Mouse (Mus musculus): ENCODE data around the gene Adamts18.
"Not testable (repeated sequence)": the region's sequence is repeated elsewhere in the genome, so short reads cannot be mapped to it uniquely, and the experiment has no call there.

Adamts18 gene

DNA sequence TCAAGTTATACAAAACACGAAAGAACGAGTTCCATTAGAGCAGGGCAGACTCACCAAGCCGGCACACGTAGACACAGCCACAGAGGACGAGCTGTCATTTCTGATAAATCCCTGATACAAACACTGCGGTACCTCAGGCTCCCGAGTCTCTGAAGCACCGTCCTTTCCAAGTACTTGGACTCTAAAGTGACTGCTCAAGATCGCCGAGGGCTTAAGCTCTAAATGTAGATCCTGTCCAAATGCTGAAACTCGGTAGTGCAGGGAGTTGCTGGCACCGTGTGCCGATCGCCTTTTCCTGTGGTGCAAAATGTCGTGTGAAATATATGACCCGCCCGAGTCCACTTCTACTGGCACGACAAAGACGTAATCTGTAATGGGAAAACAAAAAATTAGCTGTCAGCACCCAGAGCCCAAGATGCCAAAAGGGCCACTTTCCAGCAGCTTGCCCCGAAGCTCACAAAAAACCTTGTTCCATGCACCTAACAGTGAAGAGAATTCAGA, 3.7 kb downstream of the Adamts18 start:
- DNase-seq (ENCODE audit: extremely low read depth, insufficient read length, low spot score): no peak

DNA sequence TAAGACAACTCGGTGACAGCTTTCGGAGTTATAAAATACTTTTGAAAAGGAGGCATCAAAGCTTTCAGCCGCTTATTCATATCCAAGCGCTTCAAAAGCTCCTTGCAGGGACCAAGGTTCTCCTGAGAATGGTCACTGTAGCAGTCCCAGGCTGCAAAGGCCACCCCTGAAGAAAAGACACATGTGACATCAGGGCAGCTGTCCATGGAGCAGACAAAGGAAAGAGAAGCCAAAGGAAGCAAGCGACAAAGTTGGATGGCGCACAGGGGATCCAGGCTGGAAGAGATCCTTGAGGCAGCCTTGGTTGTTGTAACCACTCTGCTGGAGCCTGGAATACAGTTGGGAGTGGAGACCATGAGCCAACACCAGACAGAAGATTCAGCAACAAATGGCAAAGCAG, 10.3 kb downstream of the Adamts18 start:
- no peak for DNase-seq (ENCODE audit: extremely low read depth, insufficient read length, low spot score)

DNA sequence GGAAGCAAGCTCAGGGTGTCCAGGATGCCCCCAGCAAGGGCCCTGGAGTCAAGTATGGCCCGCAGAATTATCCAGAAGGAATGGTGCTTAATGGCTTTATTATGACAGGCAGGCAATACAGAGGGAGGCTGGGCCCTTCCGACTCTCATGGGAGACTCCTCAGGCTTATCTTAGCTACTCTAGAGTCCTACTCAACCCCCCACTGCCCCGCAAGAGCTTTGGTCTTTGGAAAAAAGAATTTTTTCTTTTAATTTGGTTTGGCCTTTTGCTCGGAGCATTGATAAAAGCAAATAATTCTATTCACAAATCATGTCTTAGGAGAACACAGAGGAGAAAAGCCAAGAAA, 11.0 kb downstream of the Adamts18 start:
- no peak for DNase-seq (ENCODE audit: extremely low read depth, insufficient read length, low spot score)

GRCm38 (mm10) chr8:113836892-113837569, 11.5 kb downstream of the Adamts18 start:
- DNase-seq (ENCODE audit: extremely low read depth, insufficient read length, low spot score): no peak

- no peak for DNase-seq (ENCODE audit: extremely low read depth, insufficient read length, low spot score)
Measured at GRCm38 (mm10) chr8:113833644-113834043, 14.9 kb downstream of the Adamts18 start.

GRCm38 (mm10) chr8:113827270-113827669, 21.3 kb downstream of the Adamts18 start:
- no peak for DNase-seq (ENCODE audit: extremely low read depth, insufficient read length, low spot score)

DNA sequence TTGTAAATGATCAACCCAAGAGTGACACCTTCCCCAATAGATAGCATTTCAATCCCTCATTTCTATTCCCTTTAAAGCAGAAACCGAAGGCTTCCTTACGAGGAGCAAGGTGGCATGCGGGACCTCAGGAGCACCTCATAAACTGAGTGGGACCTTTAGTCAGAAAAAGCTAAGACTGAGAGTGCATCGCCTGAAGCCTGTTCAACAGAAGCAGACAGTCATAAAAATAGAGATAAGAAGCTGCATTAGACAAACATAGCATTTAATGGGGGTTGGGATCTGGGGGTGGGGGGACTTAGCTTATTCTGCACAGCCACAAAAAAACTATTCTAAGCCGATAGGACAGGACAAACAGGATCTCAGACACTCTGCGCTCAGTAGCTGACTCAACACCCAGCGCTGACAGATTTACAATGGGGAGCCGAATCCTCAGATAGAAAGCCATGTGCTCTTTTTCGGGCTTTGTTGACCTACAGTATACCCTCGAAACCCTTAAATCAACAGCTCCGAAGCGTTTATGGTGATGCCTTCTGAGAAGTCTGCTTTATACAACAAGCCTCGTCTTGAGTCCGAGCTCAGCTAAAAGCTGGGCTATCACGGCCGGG, 27.5 kb downstream of the Adamts18 start:
- DNase-seq (ENCODE audit: extremely low read depth, insufficient read length, low spot score): no peak

GRCm38 (mm10) chr8:113813966-113814365, 34.6 kb downstream of the Adamts18 start:
- no peak for DNase-seq (ENCODE audit: extremely low read depth, insufficient read length, low spot score)

GRCm38 (mm10) chr8:113811521-113811920, 37.0 kb downstream of the Adamts18 start:
- DNase-seq (ENCODE audit: extremely low read depth, insufficient read length, low spot score): no peak

GRCm38 (mm10) chr8:113809929-113810328, 38.6 kb downstream of the Adamts18 start:
- no peak for DNase-seq (ENCODE audit: extremely low read depth, insufficient read length, low spot score)

- no peak for DNase-seq (ENCODE audit: extremely low read depth, insufficient read length, low spot score)
Measured at GRCm38 (mm10) chr8:113803830-113804611, 44.5 kb downstream of the Adamts18 start.

GRCm38 (mm10) chr8:113801551-113801950, 47.0 kb downstream of the Adamts18 start:
- DNase-seq (ENCODE audit: extremely low read depth, insufficient read length, low spot score): no peak

- not testable (repeated sequence) for DNase-seq (ENCODE audit: extremely low read depth, insufficient read length, low spot score)
Measured at GRCm38 (mm10) chr8:113800556-113800955, 48.0 kb downstream of the Adamts18 start.

DNA sequence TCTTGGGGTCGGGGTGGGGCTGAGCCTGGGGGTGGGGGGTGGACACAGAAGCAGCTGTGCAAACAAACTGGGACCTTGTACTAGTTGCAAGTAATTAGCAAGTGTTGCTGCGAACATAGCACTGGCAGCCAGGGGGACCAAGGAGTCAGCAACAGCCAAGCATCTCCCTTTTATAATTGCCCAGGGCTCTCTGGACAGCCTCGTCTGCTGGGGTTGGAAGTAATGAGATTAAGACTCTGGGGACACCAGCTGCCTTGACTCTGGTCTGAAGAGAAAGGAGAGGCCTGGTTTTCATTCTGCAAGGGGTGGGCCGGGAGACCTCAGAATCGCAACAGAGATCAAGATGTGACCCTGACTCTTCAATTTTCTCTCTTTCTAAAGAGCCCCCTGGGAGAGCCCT, 49.0 kb downstream of the Adamts18 start:
- DNase-seq (ENCODE audit: extremely low read depth, insufficient read length, low spot score): no peak

DNA sequence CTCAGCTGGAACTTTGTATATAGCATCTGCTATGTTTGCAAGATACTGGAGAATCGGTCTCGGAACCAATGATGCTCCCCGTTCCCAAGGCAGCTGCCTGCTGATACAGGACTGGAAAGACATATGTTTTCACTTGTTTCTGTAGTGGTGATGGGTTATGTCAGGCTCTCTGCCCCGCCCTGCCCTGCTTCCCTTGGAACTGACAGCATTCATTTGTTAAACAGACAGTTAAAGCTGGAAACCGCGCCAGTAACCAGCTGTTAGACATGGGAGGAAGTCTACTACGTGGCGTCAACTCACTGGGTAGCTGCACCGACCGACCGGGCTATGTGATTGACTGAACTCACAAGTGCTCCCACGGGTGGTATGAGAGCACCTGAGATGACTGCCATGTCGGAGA, 56.7 kb downstream of the Adamts18 start:
- DNase-seq (ENCODE audit: extremely low read depth, insufficient read length, low spot score): no peak

GRCm38 (mm10) chr8:113791061-113791460, 57.5 kb downstream of the Adamts18 start:
- DNase-seq (ENCODE audit: extremely low read depth, insufficient read length, low spot score): no peak

GRCm38 (mm10) chr8:113783711-113784110, 64.8 kb downstream of the Adamts18 start:
- no peak for DNase-seq (ENCODE audit: extremely low read depth, insufficient read length, low spot score)

DNA sequence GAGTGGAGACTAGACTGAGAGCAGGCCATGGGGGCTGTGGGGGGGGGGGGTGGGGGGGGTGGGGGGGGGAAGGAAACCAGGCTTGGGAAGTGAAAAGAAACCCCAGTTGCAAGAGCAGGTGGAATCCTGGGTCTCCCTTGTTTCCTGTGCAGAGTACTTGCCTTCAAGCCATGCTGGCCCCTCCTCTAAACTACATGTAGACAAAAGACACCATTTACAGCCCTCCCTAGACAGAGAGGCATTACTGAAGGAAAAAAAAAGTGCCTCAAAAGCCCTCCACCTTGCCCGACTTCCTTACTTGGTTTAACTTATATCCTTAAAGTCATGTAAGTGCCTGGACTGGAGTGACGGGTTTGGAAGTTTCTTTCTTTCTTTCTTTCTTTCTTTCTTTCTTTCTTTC, 67.0 kb downstream of the Adamts18 start:
- DNase-seq (ENCODE audit: extremely low read depth, insufficient read length, low spot score): no peak

GRCm38 (mm10) chr8:113775361-113775760, 73.2 kb downstream of the Adamts18 start:
- DNase-seq (ENCODE audit: extremely low read depth, insufficient read length, low spot score): no peak

DNA sequence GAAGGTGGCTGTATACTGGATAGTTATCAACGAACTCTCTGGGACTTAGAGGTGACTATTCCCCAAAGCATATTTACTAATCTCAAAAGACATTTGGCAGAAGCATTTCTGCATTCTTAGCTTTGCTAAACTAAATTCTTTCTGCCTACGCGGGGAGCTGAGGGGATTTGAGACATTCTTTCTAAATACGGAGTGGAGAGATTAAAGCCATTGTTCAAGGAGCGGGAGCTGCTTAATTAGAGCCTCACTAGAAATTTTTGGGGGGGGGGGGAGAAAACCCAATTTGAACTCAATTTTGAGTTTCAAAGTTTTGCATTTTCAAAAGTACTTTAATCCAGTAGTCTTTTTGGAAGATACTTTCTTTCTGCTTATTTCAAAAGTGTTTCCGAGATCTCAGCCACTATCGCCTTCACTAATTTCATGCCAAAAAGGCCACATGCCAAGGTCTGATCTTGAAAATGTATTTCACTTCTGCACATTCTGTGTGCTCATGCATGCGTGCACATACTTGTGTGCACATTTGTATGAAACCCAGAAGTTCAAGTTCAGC, 79.6 kb downstream of the Adamts18 start:
- DNase-seq (ENCODE audit: extremely low read depth, insufficient read length, low spot score): no peak

DNA sequence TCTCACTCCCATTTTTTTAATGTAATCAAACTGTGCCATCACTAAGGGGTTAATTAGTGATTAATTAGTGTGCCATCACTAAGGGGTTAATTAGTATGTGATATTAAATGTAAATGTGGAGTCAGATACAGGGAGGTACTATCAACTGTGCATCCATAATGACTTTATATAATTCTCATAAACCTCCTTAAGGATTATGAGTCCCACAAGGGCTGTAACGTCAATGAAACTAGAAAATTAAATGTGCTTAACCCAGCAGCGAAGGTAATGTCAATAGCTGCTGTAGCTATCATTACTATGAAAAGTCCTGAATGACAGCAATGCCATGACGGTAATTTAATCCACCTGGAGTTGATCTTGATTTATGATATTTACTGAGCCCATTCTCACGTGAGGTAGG, 83.4 kb downstream of the Adamts18 start:
- no peak for DNase-seq (ENCODE audit: extremely low read depth, insufficient read length, low spot score)

Data from 3134 (cell line).